ENCODE assay signal across 15 mouse cellular contexts in genomic region chr16:97612009-97612408, GRCm38 (mm10). TPM values are rescaled to one million over a fixed set of nuclear protein-coding genes. Genes with fewer than 3 reads are reported as not detected.
"Had no signal": no experiment of that assay in that cellular context is flagged by ENCODE, and none has a peak within 500 bp of the region (broad histone marks: within the 10 kb centered on the region; RNA-seq: fewer than 3 reads in every experiment).

No protein-coding gene starts in this region.

- H3K9ac ChIP-seq: neural tube, embryonic 13.5 days; neural tube, embryonic 15.5 days; stomach, embryonic 15.5 days had no signal

- DNase-seq: retina, postnatal 1 day; right cerebral cortex, adult 18-20 months; right cerebral cortex, postnatal 14 days; right cerebral cortex, postnatal 25 days; right cerebral cortex, postnatal 4 days; spleen, adult 18-20 months; thymus, adult 18-20 months; thymus, adult 2 months; thymus, postnatal 14 days; thymus, postnatal 25 days; thymus, postnatal 36 days; thymus, postnatal 4 days had no signal

- H3K4me3 ChIP-seq: neural tube, embryonic 15.5 days had no signal

- H3K9me3 ChIP-seq: neural tube, embryonic 13.5 days; neural tube, embryonic 15.5 days; stomach, embryonic 15.5 days had no signal

- H3K36me3 ChIP-seq: neural tube, embryonic 13.5 days; neural tube, embryonic 15.5 days; stomach, embryonic 15.5 days had no signal

- H3K27ac ChIP-seq: neural tube, embryonic 13.5 days; neural tube, embryonic 15.5 days; stomach, embryonic 15.5 days had no signal

RNA-seq across cellular contexts. Expression of gene Tmprss2, which starts 1.0 kb away (rescaled TPM):
- polyA plus RNA-seq: neural tube, embryonic 13.5 days; neural tube, embryonic 15.5 days had no signal
